Mouse (Mus musculus): ENCODE measurements around the gene Ski. TPM values are rescaled to one million over a fixed set of nuclear protein-coding genes. Genes with fewer than 3 reads are reported as not detected.
A peak's percentile ranks its signal among the peaks of the same experiment; 100 is the strongest.
"Not testable (repeated sequence)": the region's sequence is repeated elsewhere in the genome, so short reads cannot be mapped to it uniquely, and the experiment has no call there.

The Ski gene
- polyA plus RNA-seq, 1 experiment = 32.2 TPM

DNA sequence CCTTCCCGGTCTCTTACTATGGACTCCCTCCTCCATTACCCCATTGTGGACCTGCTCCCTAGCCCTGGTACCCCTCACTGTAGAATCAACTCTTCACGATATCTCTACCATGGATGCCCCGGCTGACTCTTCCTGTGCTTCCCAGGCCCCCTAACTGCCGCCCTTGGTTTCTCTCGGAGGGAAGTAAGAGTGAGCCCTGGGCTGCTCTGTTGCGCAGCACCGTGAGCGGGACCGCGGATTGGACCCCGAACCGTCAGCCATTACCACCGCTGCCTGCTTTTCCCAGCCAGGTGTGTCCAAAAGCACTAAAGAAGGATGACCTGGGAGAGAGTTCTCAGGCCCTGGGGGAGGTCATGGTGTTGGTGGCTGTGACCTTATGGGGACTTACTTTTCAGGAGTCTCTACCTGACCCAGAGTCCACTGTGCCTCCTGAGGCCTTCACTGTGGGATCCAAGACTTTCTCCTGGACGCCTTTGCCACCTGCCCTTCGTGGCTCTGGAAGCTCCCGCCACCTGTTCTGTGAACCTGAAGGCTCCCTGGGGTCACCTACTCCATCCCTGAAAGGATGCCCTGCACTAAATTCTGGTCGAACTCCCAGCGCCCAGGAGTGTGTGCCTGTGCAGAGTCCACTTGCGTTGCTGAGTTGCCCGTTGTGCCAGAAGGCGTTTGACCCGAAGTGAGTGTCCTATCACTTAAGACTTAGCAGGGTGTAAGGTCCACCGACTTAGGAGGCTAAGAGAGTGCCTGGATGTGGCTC lies 28.1 kb upstream of the Ski start:
- WGBS = 41% methylated on average over 23 of the region's 23 CpGs
- Histone ChIP-seq H3K36me3 (ENCODE audit: control insufficient read depth, insufficient read depth, low read length) (no peaks in the 10 kb centered on the region), H3K27me3 (ENCODE audit: control insufficient read depth, insufficient read depth, low read length) (no peaks in the 10 kb centered on the region), H3K4me1 (ENCODE audit: control insufficient read depth, insufficient read depth, insufficient read length) (no peaks in the 10 kb centered on the region; the same call in 1 of the 2 replicates), H3K4me3 (ENCODE audit: extremely low read depth, insufficient read depth, insufficient read length) (peak overlapping the region; percentile 74), H3K27ac (ENCODE audit: insufficient read depth, low read length) (peak overlapping the region; percentile 95)
- no peak for TF ChIP-seq CTCF (IDR thresholded peaks at IDR 0.05; ENCODE audit: extremely low read depth, insufficient read depth, insufficient read length, insufficient replicate concordance)
- no peak for TF ChIP-seq POLR2A (IDR thresholded peaks at IDR 0.05; ENCODE audit: low read depth, low read length)
- DNase-seq (ENCODE audit: low read depth in 1 of 2, low spot score in 2 of 2) = no peak

GRCm38 (mm10) chr4:155249648-155250351 lies 27.4 kb upstream of the Ski start, which contains the start of gene Faap20:
Faap20 (plus strand) TSS chr4:155249802.
- peak within 1 kb of the TSS; percentile 95 for H3K27ac ChIP-seq (ENCODE audit: insufficient read depth, low read length)
- H3K4me1 ChIP-seq (ENCODE audit: control insufficient read depth, insufficient read depth, insufficient read length) = no peaks in the 10 kb centered on the region; the same call in 1 of the 2 replicates
- peak within 1 kb of the TSS; percentile 74 for H3K4me3 ChIP-seq (ENCODE audit: extremely low read depth, insufficient read depth, insufficient read length)
- no peaks in the 10 kb centered on the region for H3K27me3 ChIP-seq (ENCODE audit: control insufficient read depth, insufficient read depth, low read length)
- under 1% methylated on average over 47 of the region's 58 CpGs for WGBS
- no peaks in the 10 kb centered on the region for H3K36me3 ChIP-seq (ENCODE audit: control insufficient read depth, insufficient read depth, low read length)
- TF ChIP-seq CTCF (IDR thresholded peaks at IDR 0.05; ENCODE audit: extremely low read depth, insufficient read depth, insufficient read length, insufficient replicate concordance) (no peak), POLR2A (IDR thresholded peaks at IDR 0.05; ENCODE audit: low read depth, low read length) (peak; percentile 67)
- peak; percentile 50 to 81 for DNase-seq (ENCODE audit: low read depth in 1 of 2, low spot score in 2 of 2)

GRCm38 (mm10) chr4:155249257-155249647 lies 26.9 kb upstream of the Ski start:
- under 1% methylated on average over 9 of the region's 9 CpGs for WGBS
- Histone ChIP-seq H3K4me1 (ENCODE audit: control insufficient read depth, insufficient read depth, insufficient read length) (no peaks in the 10 kb centered on the region; the same call in 1 of the 2 replicates), H3K27ac (ENCODE audit: insufficient read depth, low read length) (peak overlapping the region; percentile 95), H3K4me3 (ENCODE audit: extremely low read depth, insufficient read depth, insufficient read length) (peak overlapping the region; percentile 74), H3K27me3 (ENCODE audit: control insufficient read depth, insufficient read depth, low read length) (no peaks in the 10 kb centered on the region), H3K36me3 (ENCODE audit: control insufficient read depth, insufficient read depth, low read length) (no peaks in the 10 kb centered on the region)
- TF ChIP-seq CTCF (IDR thresholded peaks at IDR 0.05; ENCODE audit: extremely low read depth, insufficient read depth, insufficient read length, insufficient replicate concordance) (peak; percentile 97; the same call in 1 of the 2 replicates), POLR2A (IDR thresholded peaks at IDR 0.05; ENCODE audit: low read depth, low read length) (no peak)
- peak; percentile 93 to 95 for DNase-seq (ENCODE audit: low read depth in 1 of 2, low spot score in 2 of 2)

DNA sequence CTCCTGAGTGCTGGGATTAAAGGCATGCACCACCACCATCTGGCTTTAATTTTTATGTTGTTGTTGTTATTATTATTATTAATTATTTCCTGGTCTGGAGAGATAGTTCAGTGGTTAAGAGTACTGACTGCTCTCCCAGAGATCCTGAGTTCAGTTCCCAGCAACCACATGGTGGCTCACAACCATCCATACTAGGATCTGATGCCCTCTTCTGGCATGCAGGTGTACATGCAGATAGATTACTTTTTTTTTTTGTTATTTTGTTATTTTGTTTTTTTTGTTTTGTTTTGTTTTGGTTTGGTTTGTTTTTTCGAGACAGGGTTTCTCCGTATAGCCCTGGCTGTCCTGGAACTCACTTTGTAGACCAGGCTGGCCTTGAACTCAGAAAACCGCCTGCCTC lies 25.7 kb upstream of the Ski start:
- H3K27ac ChIP-seq (ENCODE audit: insufficient read depth, low read length); DNase-seq (ENCODE audit: low read depth in 1 of 2, low spot score in 2 of 2); H3K36me3 ChIP-seq (ENCODE audit: control insufficient read depth, insufficient read depth, low read length); H3K4me3 ChIP-seq (ENCODE audit: extremely low read depth, insufficient read depth, insufficient read length); H3K27me3 ChIP-seq (ENCODE audit: control insufficient read depth, insufficient read depth, low read length); H3K4me1 ChIP-seq (ENCODE audit: control insufficient read depth, insufficient read depth, insufficient read length): not testable (repeated sequence)
- WGBS = 87% methylated on average over 3 of the region's 3 CpGs

DNA sequence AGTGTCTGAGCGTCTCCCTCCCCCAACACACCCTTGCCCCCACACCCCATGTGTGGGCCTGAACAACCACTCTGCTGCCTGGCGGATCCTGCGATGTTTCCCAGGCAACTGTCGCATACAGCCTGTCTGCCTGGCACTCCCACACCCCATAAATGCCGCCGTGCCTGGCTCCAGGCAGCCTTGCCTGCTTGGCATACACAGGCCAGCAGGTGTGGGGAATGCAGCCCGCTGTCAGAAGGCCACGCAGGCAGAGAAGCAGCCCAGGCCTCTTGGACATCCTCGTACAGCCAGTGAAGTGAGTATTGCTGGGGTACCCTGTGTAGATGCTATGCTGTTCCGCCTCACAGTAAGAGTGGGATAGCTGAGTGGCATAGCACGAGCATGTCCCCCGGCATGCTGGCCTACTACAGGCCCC lies 24.3 kb upstream of the Ski start:
- no peak overlapping the region for H3K27ac ChIP-seq (ENCODE audit: insufficient read depth, low read length)
- no peak for DNase-seq (ENCODE audit: low read depth in 1 of 2, low spot score in 2 of 2)
- no peaks in the 10 kb centered on the region for H3K27me3 ChIP-seq (ENCODE audit: control insufficient read depth, insufficient read depth, low read length)
- H3K4me1 ChIP-seq (ENCODE audit: control insufficient read depth, insufficient read depth, insufficient read length) = no peaks in the 10 kb centered on the region; the same call in 1 of the 2 replicates
- WGBS = 91% methylated on average over 12 of the region's 12 CpGs
- TF ChIP-seq POLR2A (IDR thresholded peaks at IDR 0.05; ENCODE audit: low read depth, low read length) (no peak), CTCF (IDR thresholded peaks at IDR 0.05; ENCODE audit: extremely low read depth, insufficient read depth, insufficient read length, insufficient replicate concordance) (no peak)
- H3K4me3 ChIP-seq (ENCODE audit: extremely low read depth, insufficient read depth, insufficient read length) = no peak overlapping the region
- no peaks in the 10 kb centered on the region for H3K36me3 ChIP-seq (ENCODE audit: control insufficient read depth, insufficient read depth, low read length)

- H3K27me3 ChIP-seq (ENCODE audit: control insufficient read depth, insufficient read depth, low read length) = no peaks in the 10 kb centered on the region
- H3K4me1 ChIP-seq (ENCODE audit: control insufficient read depth, insufficient read depth, insufficient read length) = no peaks in the 10 kb centered on the region; the same call in 1 of the 2 replicates
- no peak for TF ChIP-seq CTCF (IDR thresholded peaks at IDR 0.05; ENCODE audit: extremely low read depth, insufficient read depth, insufficient read length, insufficient replicate concordance)
- TF ChIP-seq POLR2A (IDR thresholded peaks at IDR 0.05; ENCODE audit: low read depth, low read length) = no peak
- no peaks in the 10 kb centered on the region for H3K36me3 ChIP-seq (ENCODE audit: control insufficient read depth, insufficient read depth, low read length)
- 44% methylated on average over 6 of the region's 6 CpGs for WGBS
- no peak for DNase-seq (ENCODE audit: low read depth in 1 of 2, low spot score in 2 of 2)
- no peak overlapping the region for H3K4me3 ChIP-seq (ENCODE audit: extremely low read depth, insufficient read depth, insufficient read length)
- no peak overlapping the region for H3K27ac ChIP-seq (ENCODE audit: insufficient read depth, low read length)
These were observed 23.5 kb upstream of the Ski start for GRCm38 (mm10) chr4:155245770-155246492.
